Mouse (Mus musculus) forebrain, postnatal 0 days (tissue): ENCODE results near the gene Gpatch2l. TPM values are rescaled to one million over a fixed set of nuclear protein-coding genes. Genes with fewer than 3 reads are reported as not detected.

Experiments
- ATAC-seq: fragments of 200-750 bp; cut with Nextera tagmentation; 2 replicates; pipeline ENCODE4 v1.8.0; 2017; ENCODE audit warnings: mild to moderate bottlenecking, moderate library complexity
- DNase-seq: peaks from one replicate; pipeline ENCODE4 v3.0.0-alpha.2; 2015
- H3K27ac ChIP-seq: fragments of 300-500 bp; sonication (generic); 2 replicates; pipeline ENCODE4 v1.5.1; 2014; ENCODE audit warnings: low read depth, mild to moderate bottlenecking, antibody characterized with exemption, low read length, moderate library complexity, mixed read lengths
- H3K27me3 ChIP-seq: fragments of 300-500 bp; sonication (generic); 2 replicates; pipeline ENCODE4 v1.6.1; 2014; ENCODE audit warnings: mild to moderate bottlenecking, low read length, mixed read lengths; ENCODE audit not compliant: insufficient read depth
- H3K36me3 ChIP-seq: fragments of 300-500 bp; sonication (generic); 2 replicates; pipeline ENCODE4 v1.6.1; 2014; ENCODE audit warnings: mild to moderate bottlenecking, moderate library complexity; ENCODE audit not compliant: insufficient read depth
- H3K4me1 ChIP-seq: fragments of 300-500 bp; sonication (generic); 2 replicates; pipeline ENCODE4 v1.6.1; 2014; ENCODE audit warnings: antibody characterized with exemption; ENCODE audit not compliant: insufficient read depth
- H3K4me2 ChIP-seq: fragments of 300-500 bp; sonication (generic); 2 replicates; pipeline ENCODE4 v1.6.1; 2014; ENCODE audit warnings: low read depth, mild to moderate bottlenecking, moderate library complexity
- H3K4me3 ChIP-seq: fragments of 300-500 bp; sonication (generic); 2 replicates; pipeline ENCODE4 v1.5.1; 2014; ENCODE audit warnings: low read depth, low read length, mixed read lengths
- H3K9ac ChIP-seq: fragments of 300-500 bp; sonication (generic); 2 replicates; pipeline ENCODE4 v1.6.1; 2014; ENCODE audit warnings: mild to moderate bottlenecking
- H3K9me3 ChIP-seq: fragments of 300-500 bp; sonication (generic); 2 replicates; pipeline ENCODE4 v1.6.1; 2016; ENCODE audit warnings: low read length
- CTCF ChIP-seq: sonication (generic); IDR thresholded peaks from 2 replicates; pipeline ENCODE4 v1.5.1; 2016; ENCODE audit warnings: antibody characterized with exemption, control low read depth, low read depth
- WGBS: fragments of 180-500 bp; shearing (Covaris S2); extraction: QIAGEN DNeasy Blood & Tissue Kit; methylation state at CpG from one replicate; pipeline ENCODE4 v1.1.7; 2014; 5-methylcytosine and 5-hydroxymethylcytosine counted together
- polyA plus RNA-seq: library from polyadenylated mRNA; unstranded; fragments of >200 nt; fragmentation: Nextera tagmentation; extraction: Ambion mirVana; gene quantifications from 2 replicates; pipeline ENCODE4 v1.2.1, GENCODE M21; 2015
- total RNA-seq: library from RNA; depleted of rRNA; stranded (reverse); fragments of >200 nt; gene quantifications from 2 replicates; pipeline ENCODE4 v1.2.3, GENCODE M21; 2014; rRNA removed

Gpatch2l gene
- total and polyA plus RNA-seq, 2 experiments from 2014 or later, result 21.5 to 41.0 TPM

GRCm38 (mm10) chr12:86331248-86331647 is 89.6 kb downstream of the Gpatch2l start:
- Histone ChIP-seq H3K36me3 (no peaks in the 10 kb centered on the region), H3K4me1 (no peaks in the 10 kb centered on the region), H3K27me3 (no peaks in the 10 kb centered on the region), H3K4me2 (peak overlapping the region; percentile 5; the same call in 1 of the 2 replicates), H3K4me3 (no peak overlapping the region), H3K27ac (no peak overlapping the region), H3K9ac (no peak overlapping the region), H3K9me3 (no peaks in the 10 kb centered on the region)
- TF ChIP-seq CTCF, result no peak
- ATAC-seq, result no peak
- DNase-seq, result no peak
- WGBS, result 37% methylated on average over 10 of the region's 10 CpGs

GRCm38 (mm10) chr12:86336209-86336608 is 94.6 kb downstream of the Gpatch2l start:
- 95% methylated on average over 3 of the region's 3 CpGs for WGBS
- DNase-seq, result no peak
- Histone ChIP-seq H3K9ac (no peak overlapping the region), H3K27me3 (no peaks in the 10 kb centered on the region), H3K9me3 (no peaks in the 10 kb centered on the region), H3K4me3 (no peak overlapping the region), H3K27ac (no peak overlapping the region), H3K36me3 (no peaks in the 10 kb centered on the region), H3K4me1 (no peaks in the 10 kb centered on the region), H3K4me2 (no peak overlapping the region)
- ATAC-seq, result no peak
- no peak for TF ChIP-seq CTCF

- 11% methylated on average over 7 of the region's 7 CpGs for WGBS
- Histone ChIP-seq H3K27ac (no peak overlapping the region), H3K9ac (no peak overlapping the region), H3K36me3 (no peaks in the 10 kb centered on the region), H3K4me3 (no peak overlapping the region), H3K4me2 (no peak overlapping the region), H3K9me3 (no peaks in the 10 kb centered on the region), H3K4me1 (no peaks in the 10 kb centered on the region), H3K27me3 (no peaks in the 10 kb centered on the region)
- TF ChIP-seq CTCF, result no peak
- ATAC-seq (no peak; the same call in 1 of the 2 replicates), DNase-seq (no peak)
These were observed 95.2 kb downstream of the Gpatch2l start for GRCm38 (mm10) chr12:86336887-86337286.

Other genes with a start within 250 kb of the Gpatch2l start
- gene Tgfb3, start 162.8 kb upstream of the Gpatch2l start, total RNA-seq, result 6.5 and 7.3 TPM in 2 replicates
- 5.3 and 6.8 TPM in 2 replicates for gene Tgfb3, start 162.8 kb upstream of the Gpatch2l start, polyA plus RNA-seq
- 12.9 and 19.5 TPM in 2 replicates for gene Ift43, start 159.3 kb upstream of the Gpatch2l start, total RNA-seq
- gene Ift43, start 159.3 kb upstream of the Gpatch2l start, polyA plus RNA-seq, result 33.9 and 35.3 TPM in 2 replicates
- 0.62 and 0.86 TPM in 2 replicates for gene Esrrb, start 119.3 kb downstream of the Gpatch2l start, total RNA-seq
- 0.24 and 0.48 TPM in 2 replicates for gene Esrrb, start 119.3 kb downstream of the Gpatch2l start, polyA plus RNA-seq